Mouse (Mus musculus): ENCODE data around the gene Ntn5.

- TF ChIP-seq CTCF (IDR thresholded peaks at IDR 0.05; ENCODE audit: borderline replicate concordance, control insufficient read depth, extremely low read depth, insufficient read depth, low read length, poor library complexity) (no peak), POLR2A (IDR thresholded peaks at IDR 0.05; ENCODE audit: control insufficient read depth, extremely low read depth, insufficient read depth, low read length, poor library complexity) (no peak)
Observed at GRCm38 (mm10) chr7:45739820-45740219, 56.0 kb downstream of the Ntn5 start.
